Mouse (Mus musculus): ENCODE measurements at regions not wholly inside any gene's neighbourhood (a gene's known extent, or its start where the extent isn't known, plus 50 kb on each side); places are given as distances from the start of the nearest gene placed in this dataset.

DNA sequence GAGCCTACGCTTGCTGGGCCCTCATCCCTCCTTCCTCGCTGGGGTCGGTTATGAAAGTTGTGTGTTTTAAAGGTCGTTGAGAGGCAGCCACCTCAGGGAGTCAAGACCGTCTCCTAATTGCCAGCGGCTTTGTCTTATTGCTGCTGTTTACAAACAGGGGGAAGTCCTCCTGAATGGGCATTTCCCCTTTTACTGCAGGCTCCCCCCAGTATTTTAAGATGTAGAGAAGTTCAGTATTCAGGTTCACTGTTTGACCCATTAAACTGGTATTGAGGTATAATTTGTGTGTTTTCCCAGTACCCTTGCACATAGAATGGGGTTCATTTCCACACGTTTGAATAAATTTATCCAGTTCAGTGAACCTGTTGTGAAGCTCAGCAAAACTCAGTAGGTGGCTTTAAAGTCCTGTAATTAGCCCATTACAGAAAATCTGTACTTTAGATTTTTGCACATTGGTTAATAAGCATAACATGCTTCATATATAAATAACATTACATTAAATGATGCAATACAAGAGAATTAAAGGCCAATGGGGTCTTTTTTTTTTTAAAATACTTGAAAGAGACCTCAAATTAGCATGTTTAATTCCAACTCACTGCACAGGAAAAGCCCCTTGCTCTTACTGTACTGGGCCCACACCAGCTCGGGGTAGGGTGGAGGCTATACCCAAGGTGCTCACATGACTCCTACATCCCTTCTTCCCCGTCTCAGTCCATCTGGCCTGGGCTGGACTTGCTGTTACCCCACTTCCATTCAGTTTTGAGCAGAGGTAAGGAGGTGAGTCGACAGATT lies 63.7 kb downstream of the Nkx2-1 start:
- WGBS: 10% methylated on average over 10 of the region's 10 CpGs
- Histone ChIP-seq H3K4me1 (peaks cover 13% of the 10 kb centered on the region; the same call in 1 of the 2 replicates), H3K9me3 (no peaks in the 10 kb centered on the region), H3K4me2 (no peak overlapping the region), H3K27ac (no peak overlapping the region), H3K36me3 (replicated peaks) (no peaks in the 10 kb centered on the region), H3K27me3 (peaks cover 83% of the 10 kb centered on the region), H3K4me3 (replicated peaks) (no peak overlapping the region), H3K9ac (no peak overlapping the region)
- ATAC-seq (ENCODE audit: low FRiP score): peak; percentile 50; the same call in 1 of the 2 replicates

- 43% methylated on average over 10 of the region's 10 CpGs for WGBS
- ATAC-seq (ENCODE audit: low FRiP score): peak; percentile 42; the same call in 1 of the 2 replicates
- no peak overlapping the region for H3K4me3 ChIP-seq (replicated peaks)
- H3K27ac ChIP-seq: no peak overlapping the region
- H3K27me3 ChIP-seq: peaks cover 85% of the 10 kb centered on the region
- no peak overlapping the region for H3K9ac ChIP-seq
- no peak overlapping the region for H3K4me2 ChIP-seq
- no peaks in the 10 kb centered on the region for H3K36me3 ChIP-seq (replicated peaks)
- H3K4me1 ChIP-seq: peaks cover 13% of the 10 kb centered on the region; the same call in 1 of the 2 replicates
- H3K9me3 ChIP-seq: no peaks in the 10 kb centered on the region
Measured at GRCm38 (mm10) chr12:56470932-56471500, 65.7 kb downstream of the Nkx2-1 start.

GRCm38 (mm10) chr12:56459508-56460119 lies 77.1 kb downstream of the Nkx2-1 start:
- H3K9me3 ChIP-seq: no peaks in the 10 kb centered on the region
- H3K4me2 ChIP-seq: peak overlapping the region; percentile 24
- peak; percentile 34; the same call in 1 of the 2 replicates for ATAC-seq (ENCODE audit: low FRiP score)
- whole genome bisulfite sequencing: under 1% methylated on average over 10 of the region's 10 CpGs
- H3K4me1 ChIP-seq: peaks cover 25% of the 10 kb centered on the region
- peak overlapping the region; percentile 70 for H3K27ac ChIP-seq
- no peak overlapping the region for H3K9ac ChIP-seq
- no peak overlapping the region for H3K4me3 ChIP-seq (replicated peaks)
- H3K27me3 ChIP-seq: peaks cover 82% of the 10 kb centered on the region
- H3K36me3 ChIP-seq (replicated peaks): no peaks in the 10 kb centered on the region

DNA sequence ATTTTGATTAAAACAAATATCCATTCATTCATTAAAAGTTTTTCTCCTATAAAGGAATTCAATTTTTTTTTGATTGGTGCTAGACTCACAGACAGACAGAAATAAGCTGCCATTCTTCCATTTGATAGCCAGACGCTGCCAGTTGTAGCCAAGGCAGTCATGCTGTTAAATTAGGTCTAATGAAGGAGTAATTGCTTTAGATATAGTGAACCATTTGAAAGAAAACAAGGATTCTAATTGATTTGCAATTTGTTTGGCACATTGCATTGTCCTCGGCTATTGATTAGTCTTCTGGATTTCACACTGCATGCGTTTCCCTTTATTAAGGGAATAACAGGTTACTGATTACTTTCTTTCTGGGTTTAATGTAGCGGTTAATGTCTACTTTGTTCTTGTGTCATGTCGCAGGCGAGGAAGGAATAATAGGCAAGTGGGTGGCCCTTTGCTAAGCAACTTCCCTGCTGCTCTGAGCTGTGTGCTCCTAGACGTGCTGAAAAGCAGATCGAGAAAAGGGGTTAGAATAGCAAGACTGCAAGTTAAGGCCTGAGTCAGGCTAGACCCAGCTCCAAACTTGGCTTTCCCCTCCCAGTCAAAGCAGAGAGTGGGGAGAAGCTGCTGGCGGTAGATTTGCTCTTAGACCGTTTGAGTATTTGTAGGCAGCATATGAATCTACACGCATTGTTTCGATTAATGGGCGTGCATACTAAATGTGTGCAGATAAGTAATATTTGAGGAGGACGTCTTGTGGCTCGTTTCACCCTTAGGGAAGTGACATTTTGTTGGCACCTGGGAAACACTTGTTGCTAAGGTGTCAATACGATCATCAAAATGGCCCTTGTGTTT lies 77.8 kb downstream of the Nkx2-1 start:
- Histone ChIP-seq H3K4me2 (peak overlapping the region; percentile 24), H3K27me3 (peaks cover 82% of the 10 kb centered on the region), H3K4me1 (peaks cover 25% of the 10 kb centered on the region), H3K27ac (peak overlapping the region; percentile 70), H3K9ac (no peak overlapping the region), H3K36me3 (replicated peaks) (no peaks in the 10 kb centered on the region), H3K4me3 (replicated peaks) (no peak overlapping the region), H3K9me3 (no peaks in the 10 kb centered on the region)
- 2% methylated on average over 16 of the region's 16 CpGs for WGBS
- ATAC-seq (ENCODE audit: low FRiP score): peak; percentile 90

GRCm38 (mm10) chr12:56457951-56458350 lies 78.8 kb downstream of the Nkx2-1 start:
- Histone ChIP-seq H3K4me1 (peaks cover 25% of the 10 kb centered on the region), H3K4me3 (replicated peaks) (no peak overlapping the region), H3K9ac (no peak overlapping the region), H3K4me2 (no peak overlapping the region), H3K36me3 (replicated peaks) (no peaks in the 10 kb centered on the region), H3K27ac (no peak overlapping the region), H3K9me3 (peaks cover 3% of the 10 kb centered on the region; the same call in 1 of the 2 replicates), H3K27me3 (peaks cover 81% of the 10 kb centered on the region)
- ATAC-seq (ENCODE audit: low FRiP score): no peak
- WGBS: 22% methylated on average over 5 of the region's 5 CpGs

DNA sequence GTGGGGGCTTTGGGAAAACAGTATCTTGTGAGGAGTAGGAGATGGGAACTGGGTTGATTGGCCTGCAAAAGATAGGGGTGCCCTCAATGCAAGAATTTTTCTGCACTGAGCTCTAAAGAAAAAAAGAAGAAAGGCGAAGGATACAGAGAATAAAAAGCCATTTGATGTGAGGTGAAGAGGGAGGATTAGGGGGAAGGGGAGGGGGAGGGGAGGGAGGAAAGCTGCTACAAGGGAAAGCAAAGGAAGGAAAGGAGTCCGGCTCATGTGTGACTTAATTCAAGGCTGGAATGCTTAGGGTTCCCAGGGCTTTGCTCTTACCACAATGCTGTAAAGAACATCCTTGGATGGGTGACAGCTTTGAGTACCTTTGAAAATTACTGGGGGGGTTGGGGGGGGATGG lies 79.4 kb downstream of the Nkx2-1 start:
- no peaks in the 10 kb centered on the region for H3K36me3 ChIP-seq (replicated peaks)
- H3K4me1 ChIP-seq: peaks cover 25% of the 10 kb centered on the region
- H3K27me3 ChIP-seq: peaks cover 81% of the 10 kb centered on the region
- no peak overlapping the region for H3K9ac ChIP-seq
- 3% methylated on average over 2 of the region's 2 CpGs for WGBS
- peaks cover 8% of the 10 kb centered on the region for H3K9me3 ChIP-seq
- H3K27ac ChIP-seq: no peak overlapping the region
- H3K4me3 ChIP-seq (replicated peaks): no peak overlapping the region
- no peak overlapping the region for H3K4me2 ChIP-seq
- no peak for ATAC-seq (ENCODE audit: low FRiP score)

DNA sequence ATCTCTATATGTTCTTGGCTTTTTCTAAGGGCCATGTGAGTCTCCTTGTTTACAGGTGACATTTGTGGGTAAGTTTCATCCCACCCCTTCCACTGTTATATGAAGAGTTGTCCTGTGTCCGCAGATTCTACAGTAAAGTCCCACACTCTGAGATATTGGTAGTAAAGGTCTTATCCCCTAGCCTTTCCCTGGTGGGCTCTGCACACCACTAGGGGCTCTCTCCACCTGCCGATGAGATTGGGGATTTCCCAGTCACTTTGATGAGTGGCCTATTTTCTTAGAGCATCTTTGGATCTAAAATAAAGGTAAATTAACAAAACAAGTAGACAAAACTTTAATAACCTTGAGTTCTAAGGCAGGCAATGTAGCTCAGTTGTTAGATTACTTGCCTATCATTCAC lies 86.4 kb downstream of the Nkx2-1 start:
- no peak overlapping the region for H3K4me2 ChIP-seq
- peaks cover 8% of the 10 kb centered on the region for H3K9me3 ChIP-seq
- H3K9ac ChIP-seq: no peak overlapping the region
- H3K4me3 ChIP-seq (replicated peaks): no peak overlapping the region
- no peak overlapping the region for H3K27ac ChIP-seq
- H3K36me3 ChIP-seq (replicated peaks): no peaks in the 10 kb centered on the region
- ATAC-seq (ENCODE audit: low FRiP score): no peak
- peaks cover 82% of the 10 kb centered on the region for H3K27me3 ChIP-seq
- no peaks in the 10 kb centered on the region for H3K4me1 ChIP-seq
- whole genome bisulfite sequencing: 80% methylated on average over 2 of the region's 2 CpGs

DNA sequence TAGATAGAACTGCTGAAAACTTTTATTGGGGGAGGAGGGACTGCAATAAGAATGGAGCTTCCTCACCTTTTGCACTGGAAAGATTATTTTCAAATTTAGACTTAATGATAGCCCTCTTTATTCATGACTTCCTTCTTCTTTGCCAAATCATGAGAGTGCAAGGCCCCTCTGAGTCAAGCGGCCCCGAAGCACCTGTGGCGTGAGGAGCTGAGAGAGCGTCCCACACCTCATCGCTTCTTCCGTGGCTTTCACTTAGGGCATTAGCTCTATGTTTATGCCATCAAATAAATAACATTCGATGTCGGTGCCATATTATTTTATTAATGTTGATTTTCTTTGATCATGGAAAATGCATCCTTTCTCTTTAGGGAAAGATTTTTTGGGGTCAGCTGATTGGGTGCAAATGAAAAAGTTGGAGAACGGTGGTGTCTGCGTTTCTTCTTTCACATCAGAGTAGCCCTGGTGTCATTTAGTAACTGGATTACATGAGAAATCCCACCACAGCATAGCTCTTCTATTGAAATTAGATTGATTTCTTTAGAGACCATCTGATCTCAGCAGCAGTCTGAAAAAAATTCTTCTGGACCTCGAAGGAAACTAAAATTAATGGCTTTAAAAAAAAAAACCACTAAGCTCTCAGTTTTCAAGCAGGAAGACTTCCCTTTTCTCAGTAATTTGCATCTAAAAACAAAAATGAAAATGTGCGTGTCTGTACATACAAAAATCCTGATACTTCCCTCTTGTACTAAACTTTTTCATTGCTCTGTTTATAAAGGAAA lies 87.7 kb downstream of the Nkx2-1 start:
- Histone ChIP-seq H3K4me1 (no peaks in the 10 kb centered on the region), H3K27ac (no peak overlapping the region), H3K4me3 (replicated peaks) (no peak overlapping the region), H3K36me3 (replicated peaks) (no peaks in the 10 kb centered on the region), H3K9ac (no peak overlapping the region), H3K27me3 (peaks cover 81% of the 10 kb centered on the region), H3K9me3 (peaks cover 8% of the 10 kb centered on the region), H3K4me2 (no peak overlapping the region)
- ATAC-seq (ENCODE audit: low FRiP score): no peak
- 87% methylated on average over 12 of the region's 12 CpGs for WGBS

GRCm38 (mm10) chr12:56441166-56441817 lies 95.4 kb downstream of the Nkx2-1 start:
- Histone ChIP-seq H3K4me3 (replicated peaks) (no peak overlapping the region), H3K9ac (no peak overlapping the region), H3K4me2 (no peak overlapping the region), H3K9me3 (no peaks in the 10 kb centered on the region), H3K36me3 (replicated peaks) (no peaks in the 10 kb centered on the region), H3K27me3 (peaks cover 68% of the 10 kb centered on the region), H3K4me1 (peaks cover 6% of the 10 kb centered on the region), H3K27ac (no peak overlapping the region)
- peak; percentile 57; the same call in 1 of the 2 replicates for ATAC-seq (ENCODE audit: low FRiP score)
- WGBS: 45% methylated on average over 8 of the region's 8 CpGs

- H3K4me3 ChIP-seq (replicated peaks): no peak overlapping the region
- 26% methylated on average over 12 of the region's 12 CpGs for WGBS
- H3K36me3 ChIP-seq (replicated peaks): no peaks in the 10 kb centered on the region
- H3K9ac ChIP-seq: no peak overlapping the region
- H3K27me3 ChIP-seq: peaks cover 67% of the 10 kb centered on the region
- no peak overlapping the region for H3K4me2 ChIP-seq
- H3K4me1 ChIP-seq: peaks cover 6% of the 10 kb centered on the region
- H3K27ac ChIP-seq: no peak overlapping the region
- peak; percentile 60; the same call in 1 of the 2 replicates for ATAC-seq (ENCODE audit: low FRiP score)
- no peaks in the 10 kb centered on the region for H3K9me3 ChIP-seq
Measured at GRCm38 (mm10) chr12:56440068-56440847, 94.6 kb upstream of the Mbip start.

Data from forebrain, embryonic 12.5 days (tissue).